Mouse (Mus musculus): ENCODE measurements around the gene D930007J09Rik. TPM values are rescaled to one million over a fixed set of nuclear protein-coding genes. Genes with fewer than 3 reads are reported as not detected.

D930007J09Rik gene
- polyA plus RNA-seq, 1 experiment = not detected

GRCm38 (mm10) chr13:32799131-32799530 lies 3.5 kb downstream of the D930007J09Rik start:
- no peak overlapping the region for H3K4me3 ChIP-seq
- H3K79me2 ChIP-seq (ENCODE audit: control insufficient read depth, insufficient read depth) = peaks cover 15% of the 10 kb centered on the region
- no peak for TF ChIP-seq MYOG (IDR thresholded peaks at IDR 0.05; ENCODE audit: control insufficient read depth in 1 of 3, insufficient read depth in 1 of 3, insufficient read length in 2 of 3, low read depth in 2 of 3)
- TF ChIP-seq SRF (IDR thresholded peaks at IDR 0.05; ENCODE audit: control insufficient read depth, insufficient read length, low read depth) = no peak
- no peak for TF ChIP-seq E2F4 (IDR thresholded peaks at IDR 0.05; ENCODE audit: insufficient read depth)
- no peak for TF ChIP-seq MAX (IDR thresholded peaks at IDR 0.05; ENCODE audit: low read depth)
- no peak for TF ChIP-seq USF1 (IDR thresholded peaks at IDR 0.05; ENCODE audit: low read depth)
- no peak for TF ChIP-seq TCF3 (IDR thresholded peaks at IDR 0.05; ENCODE audit: insufficient read length, low read depth)
- TF ChIP-seq REST (IDR thresholded peaks at IDR 0.05; ENCODE audit: insufficient read depth, insufficient read length) = no peak
- no peak for TF ChIP-seq MYOD1 (IDR thresholded peaks at IDR 0.05; ENCODE audit: control insufficient read depth in 1 of 3, insufficient read length in 2 of 3, low read depth in 2 of 3)
- TF ChIP-seq POLR2A (IDR thresholded peaks at IDR 0.05; ENCODE audit: insufficient read length, low read depth) = no peak
- TF ChIP-seq POLR2AphosphoS2 (IDR thresholded peaks at IDR 0.05; ENCODE audit: insufficient read length, low read depth) = no peak
- TF ChIP-seq CEBPB (IDR thresholded peaks at IDR 0.05; ENCODE audit: insufficient read depth, poor library complexity, severe bottlenecking) = no peak
- TF ChIP-seq TCF12 (IDR thresholded peaks at IDR 0.05; ENCODE audit: insufficient read depth, poor library complexity, severe bottlenecking) = no peak
- H3K4me2 ChIP-seq (ENCODE audit: low read depth) = no peak overlapping the region
- no peaks in the 10 kb centered on the region for H3K27me3 ChIP-seq (ENCODE audit: control insufficient read depth, insufficient read depth, insufficient read length)
- no peak overlapping the region for H3ac ChIP-seq (ENCODE audit: control insufficient read depth, insufficient read length)
- H3K36me3 ChIP-seq (ENCODE audit: control insufficient read depth, insufficient read depth) = no peaks in the 10 kb centered on the region

- no peak for TF ChIP-seq TCF3 (IDR thresholded peaks at IDR 0.05; ENCODE audit: insufficient read length, low read depth)
- TF ChIP-seq MYOG (IDR thresholded peaks at IDR 0.05; ENCODE audit: control insufficient read depth in 1 of 3, insufficient read depth in 1 of 3, insufficient read length in 2 of 3, low read depth in 2 of 3) = no peak
- no peak for TF ChIP-seq REST (IDR thresholded peaks at IDR 0.05; ENCODE audit: insufficient read depth, insufficient read length)
- TF ChIP-seq USF1 (IDR thresholded peaks at IDR 0.05; ENCODE audit: low read depth) = no peak
- no peak for TF ChIP-seq E2F4 (IDR thresholded peaks at IDR 0.05; ENCODE audit: insufficient read depth)
- no peak for TF ChIP-seq SRF (IDR thresholded peaks at IDR 0.05; ENCODE audit: control insufficient read depth, insufficient read length, low read depth)
- TF ChIP-seq POLR2AphosphoS2 (IDR thresholded peaks at IDR 0.05; ENCODE audit: insufficient read length, low read depth) = no peak
- no peak for TF ChIP-seq TCF12 (IDR thresholded peaks at IDR 0.05; ENCODE audit: insufficient read depth, poor library complexity, severe bottlenecking)
- no peak for TF ChIP-seq MAX (IDR thresholded peaks at IDR 0.05; ENCODE audit: low read depth)
- TF ChIP-seq CEBPB (IDR thresholded peaks at IDR 0.05; ENCODE audit: insufficient read depth, poor library complexity, severe bottlenecking) = no peak
- no peak for TF ChIP-seq POLR2A (IDR thresholded peaks at IDR 0.05; ENCODE audit: insufficient read length, low read depth)
- no peak for TF ChIP-seq MYOD1 (IDR thresholded peaks at IDR 0.05; ENCODE audit: control insufficient read depth in 1 of 3, insufficient read length in 2 of 3, low read depth in 2 of 3)
- H3K4me2 ChIP-seq (ENCODE audit: low read depth) = no peak overlapping the region
- no peaks in the 10 kb centered on the region for H3K27me3 ChIP-seq (ENCODE audit: control insufficient read depth, insufficient read depth, insufficient read length)
- no peak overlapping the region for H3ac ChIP-seq (ENCODE audit: control insufficient read depth, insufficient read length)
- H3K36me3 ChIP-seq (ENCODE audit: control insufficient read depth, insufficient read depth) = no peaks in the 10 kb centered on the region
- H3K4me3 ChIP-seq = no peak overlapping the region
- H3K79me2 ChIP-seq (ENCODE audit: control insufficient read depth, insufficient read depth) = no peaks in the 10 kb centered on the region
These were observed 5.6 kb downstream of the D930007J09Rik start for GRCm38 (mm10) chr13:32797085-32797484.

GRCm38 (mm10) chr13:32795166-32795565 lies 7.5 kb downstream of the D930007J09Rik start:
- H3ac ChIP-seq (ENCODE audit: control insufficient read depth, insufficient read length) = no peak overlapping the region
- TF ChIP-seq MYOD1 (IDR thresholded peaks at IDR 0.05; ENCODE audit: control insufficient read depth in 1 of 3, insufficient read length in 2 of 3, low read depth in 2 of 3) = no peak
- no peak for TF ChIP-seq REST (IDR thresholded peaks at IDR 0.05; ENCODE audit: insufficient read depth, insufficient read length)
- H3K4me3 ChIP-seq = no peak overlapping the region
- H3K4me2 ChIP-seq (ENCODE audit: low read depth) = no peak overlapping the region
- no peaks in the 10 kb centered on the region for H3K36me3 ChIP-seq (ENCODE audit: control insufficient read depth, insufficient read depth)
- H3K79me2 ChIP-seq (ENCODE audit: control insufficient read depth, insufficient read depth) = no peaks in the 10 kb centered on the region
- no peaks in the 10 kb centered on the region for H3K27me3 ChIP-seq (ENCODE audit: control insufficient read depth, insufficient read depth, insufficient read length)

GRCm38 (mm10) chr13:32794619-32795018 lies 8.0 kb downstream of the D930007J09Rik start:
- H3K27me3 ChIP-seq (ENCODE audit: control insufficient read depth, insufficient read depth, insufficient read length) = no peaks in the 10 kb centered on the region
- H3K79me2 ChIP-seq (ENCODE audit: control insufficient read depth, insufficient read depth) = no peaks in the 10 kb centered on the region
- H3K4me3 ChIP-seq = no peak overlapping the region
- H3K4me2 ChIP-seq (ENCODE audit: low read depth) = no peak overlapping the region
- H3K36me3 ChIP-seq (ENCODE audit: control insufficient read depth, insufficient read depth) = no peaks in the 10 kb centered on the region
- TF ChIP-seq USF1 (IDR thresholded peaks at IDR 0.05; ENCODE audit: low read depth) (no peak), TCF3 (IDR thresholded peaks at IDR 0.05; ENCODE audit: insufficient read length, low read depth) (no peak), MYOD1 (IDR thresholded peaks at IDR 0.05; ENCODE audit: control insufficient read depth in 1 of 3, insufficient read length in 2 of 3, low read depth in 2 of 3) (no peak), MYOG (IDR thresholded peaks at IDR 0.05; ENCODE audit: control insufficient read depth in 1 of 3, insufficient read depth in 1 of 3, insufficient read length in 2 of 3, low read depth in 2 of 3) (no peak), SRF (IDR thresholded peaks at IDR 0.05; ENCODE audit: control insufficient read depth, insufficient read length, low read depth) (no peak), CEBPB (IDR thresholded peaks at IDR 0.05; ENCODE audit: insufficient read depth, poor library complexity, severe bottlenecking) (no peak), TCF12 (IDR thresholded peaks at IDR 0.05; ENCODE audit: insufficient read depth, poor library complexity, severe bottlenecking) (no peak), REST (IDR thresholded peaks at IDR 0.05; ENCODE audit: insufficient read depth, insufficient read length) (no peak), POLR2AphosphoS2 (IDR thresholded peaks at IDR 0.05; ENCODE audit: insufficient read length, low read depth) (no peak), E2F4 (IDR thresholded peaks at IDR 0.05; ENCODE audit: insufficient read depth) (no peak), MAX (IDR thresholded peaks at IDR 0.05; ENCODE audit: low read depth) (no peak), POLR2A (IDR thresholded peaks at IDR 0.05; ENCODE audit: insufficient read length, low read depth) (no peak)
- no peak overlapping the region for H3ac ChIP-seq (ENCODE audit: control insufficient read depth, insufficient read length)

GRCm38 (mm10) chr13:32789781-32790180 lies 12.9 kb downstream of the D930007J09Rik start:
- no peak overlapping the region for H3ac ChIP-seq (ENCODE audit: control insufficient read depth, insufficient read length)
- H3K4me3 ChIP-seq = no peak overlapping the region
- no peak overlapping the region for H3K4me2 ChIP-seq (ENCODE audit: low read depth)
- TF ChIP-seq POLR2AphosphoS2 (IDR thresholded peaks at IDR 0.05; ENCODE audit: insufficient read length, low read depth) = no peak
- no peak for TF ChIP-seq CEBPB (IDR thresholded peaks at IDR 0.05; ENCODE audit: insufficient read depth, poor library complexity, severe bottlenecking)
- H3K36me3 ChIP-seq (ENCODE audit: control insufficient read depth, insufficient read depth) = no peaks in the 10 kb centered on the region
- H3K79me2 ChIP-seq (ENCODE audit: control insufficient read depth, insufficient read depth) = no peaks in the 10 kb centered on the region
- H3K27me3 ChIP-seq (ENCODE audit: control insufficient read depth, insufficient read depth, insufficient read length) = no peaks in the 10 kb centered on the region

All from myocyte (in vitro differentiated cells).